Mouse (Mus musculus): ENCODE data around the gene Camsap1. TPM values are rescaled to one million over a fixed set of nuclear protein-coding genes. Genes with fewer than 3 reads are reported as not detected.
A peak's percentile ranks its signal among the peaks of the same experiment; 100 is the strongest.

Camsap1 gene
- polyA plus RNA-seq, 1 experiment from 2014 or later: 18.0 TPM

DNA sequence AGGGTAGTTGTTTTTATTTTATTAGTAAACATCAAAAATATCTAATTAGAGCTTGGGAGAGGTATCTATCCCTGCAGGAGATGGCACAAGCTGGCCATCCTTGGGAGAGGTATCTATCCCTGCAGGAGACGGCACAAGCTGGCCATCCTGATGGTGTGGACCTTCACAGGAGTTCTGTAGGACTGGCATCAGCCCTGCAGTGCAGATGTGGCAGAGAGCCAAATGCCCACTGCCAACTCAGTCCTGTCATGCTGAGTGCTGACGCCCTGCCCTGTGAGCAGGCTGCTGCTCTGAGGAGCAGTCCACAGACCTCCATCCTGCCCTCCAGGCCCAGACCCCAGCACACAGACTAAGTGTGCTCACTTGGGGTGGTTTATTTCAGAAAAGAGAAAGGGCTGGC lies 18.9 kb upstream of the Camsap1 start:
- no peaks in the 10 kb centered on the region for H3K4me1 ChIP-seq
- H3K9me3 ChIP-seq: no peaks in the 10 kb centered on the region
- no peak overlapping the region for H3K4me3 ChIP-seq
- no peak overlapping the region for H3K9ac ChIP-seq
- ATAC-seq (ENCODE audit: low FRiP score, low read depth): no peak
- WGBS: 96% methylated on average over 2 of the region's 2 CpGs
- H3K36me3 ChIP-seq: peaks cover 93% of the 10 kb centered on the region
- no peak overlapping the region for H3K4me2 ChIP-seq (replicated peaks)
- no peaks in the 10 kb centered on the region for H3K27me3 ChIP-seq
- no peak overlapping the region for H3K27ac ChIP-seq

DNA sequence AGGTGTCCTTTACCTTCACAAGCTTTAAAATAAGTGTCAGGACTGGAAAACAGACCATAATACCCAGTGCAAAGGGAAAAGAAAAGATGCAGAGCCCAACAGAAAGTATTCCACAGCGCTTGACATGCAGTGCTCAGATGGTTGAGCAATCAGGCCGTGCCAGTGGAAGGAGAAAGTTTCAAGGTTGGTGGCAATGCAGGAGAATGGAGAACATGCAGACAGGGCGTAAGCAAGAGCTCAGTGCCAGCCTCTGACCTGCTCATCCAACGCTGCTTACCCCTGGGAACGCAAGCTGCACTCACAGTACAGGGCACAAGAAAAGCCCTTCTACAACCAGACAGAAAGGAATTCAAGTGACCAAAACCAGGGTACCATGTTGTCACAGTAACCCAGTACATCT lies 18.1 kb upstream of the Camsap1 start:
- no peaks in the 10 kb centered on the region for H3K27me3 ChIP-seq
- no peak overlapping the region for H3K27ac ChIP-seq
- 95% methylated on average over 5 of the region's 5 CpGs for WGBS
- H3K4me1 ChIP-seq: no peaks in the 10 kb centered on the region
- H3K36me3 ChIP-seq: peaks cover 92% of the 10 kb centered on the region
- no peaks in the 10 kb centered on the region for H3K9me3 ChIP-seq
- H3K4me2 ChIP-seq (replicated peaks): no peak overlapping the region
- H3K9ac ChIP-seq: no peak overlapping the region
- no peak for ATAC-seq (ENCODE audit: low FRiP score, low read depth)
- H3K4me3 ChIP-seq: no peak overlapping the region

GRCm38 (mm10) chr2:25997716-25998115 lies 14.6 kb upstream of the Camsap1 start:
- peaks cover 61% of the 10 kb centered on the region for H3K36me3 ChIP-seq
- WGBS: 87% methylated on average over 3 of the region's 3 CpGs

GRCm38 (mm10) chr2:25994791-25995190 lies 11.7 kb upstream of the Camsap1 start:
- Histone ChIP-seq H3K36me3 (peaks cover 36% of the 10 kb centered on the region), H3K4me2 (replicated peaks) (no peak overlapping the region), H3K4me3 (no peak overlapping the region), H3K4me1 (no peaks in the 10 kb centered on the region), H3K27me3 (no peaks in the 10 kb centered on the region), H3K9ac (no peak overlapping the region), H3K27ac (no peak overlapping the region), H3K9me3 (no peaks in the 10 kb centered on the region)
- no peak for ATAC-seq (ENCODE audit: low FRiP score, low read depth)
- 86% methylated on average over 3 of the region's 3 CpGs for WGBS

More at GRCm38 (mm10) chr2:25997716-25998115, 14.6 kb upstream of the Camsap1 start:
- H3K27ac ChIP-seq: no peak overlapping the region
- no peak overlapping the region for H3K9ac ChIP-seq
- H3K4me2 ChIP-seq (replicated peaks): no peak overlapping the region
- no peaks in the 10 kb centered on the region for H3K4me1 ChIP-seq
- no peaks in the 10 kb centered on the region for H3K9me3 ChIP-seq
- no peak for ATAC-seq (ENCODE audit: low FRiP score, low read depth)
- no peaks in the 10 kb centered on the region for H3K27me3 ChIP-seq
- no peak overlapping the region for H3K4me3 ChIP-seq

GRCm38 (mm10) chr2:25992285-25992684 lies 9.2 kb upstream of the Camsap1 start:
- no peak for ATAC-seq (ENCODE audit: low FRiP score, low read depth)

DNA sequence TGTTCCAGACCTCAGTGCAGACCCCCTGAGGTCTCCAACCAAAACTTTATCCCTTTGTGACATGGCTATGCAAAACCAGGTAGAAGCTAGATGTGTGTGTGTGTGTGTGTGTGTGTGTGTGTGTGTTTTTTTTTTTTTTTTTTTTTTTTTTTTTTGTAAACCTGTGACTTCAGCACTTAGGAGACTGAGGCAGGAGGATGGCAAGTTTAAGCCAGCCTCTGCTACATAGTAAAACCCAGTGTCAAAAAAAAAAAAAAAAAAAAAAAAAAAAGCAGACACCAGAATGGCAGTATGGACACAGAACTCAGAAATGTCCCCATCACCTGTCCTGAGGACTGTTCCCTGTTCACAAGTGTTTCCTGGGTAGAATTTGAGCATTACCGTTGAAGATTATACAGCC lies 6.6 kb upstream of the Camsap1 start:
- WGBS: 91% methylated on average over 1 of the region's 1 CpGs
- H3K36me3 ChIP-seq: no peaks in the 10 kb centered on the region
- no peaks in the 10 kb centered on the region for H3K27me3 ChIP-seq
- no peak overlapping the region for H3K27ac ChIP-seq
- H3K9me3 ChIP-seq: no peaks in the 10 kb centered on the region
- no peak overlapping the region for H3K4me3 ChIP-seq
- H3K9ac ChIP-seq: no peak overlapping the region
- no peak for ATAC-seq (ENCODE audit: low FRiP score, low read depth)
- no peak overlapping the region for H3K4me2 ChIP-seq (replicated peaks)
- H3K4me1 ChIP-seq: no peaks in the 10 kb centered on the region

More at GRCm38 (mm10) chr2:25992285-25992684, 9.2 kb upstream of the Camsap1 start:
- Histone ChIP-seq H3K27ac (no peak overlapping the region), H3K4me2 (replicated peaks) (no peak overlapping the region), H3K9me3 (no peaks in the 10 kb centered on the region), H3K9ac (no peak overlapping the region), H3K4me1 (no peaks in the 10 kb centered on the region), H3K27me3 (no peaks in the 10 kb centered on the region), H3K36me3 (peaks cover 13% of the 10 kb centered on the region), H3K4me3 (no peak overlapping the region)
- WGBS: 76% methylated on average over 2 of the region's 2 CpGs

DNA sequence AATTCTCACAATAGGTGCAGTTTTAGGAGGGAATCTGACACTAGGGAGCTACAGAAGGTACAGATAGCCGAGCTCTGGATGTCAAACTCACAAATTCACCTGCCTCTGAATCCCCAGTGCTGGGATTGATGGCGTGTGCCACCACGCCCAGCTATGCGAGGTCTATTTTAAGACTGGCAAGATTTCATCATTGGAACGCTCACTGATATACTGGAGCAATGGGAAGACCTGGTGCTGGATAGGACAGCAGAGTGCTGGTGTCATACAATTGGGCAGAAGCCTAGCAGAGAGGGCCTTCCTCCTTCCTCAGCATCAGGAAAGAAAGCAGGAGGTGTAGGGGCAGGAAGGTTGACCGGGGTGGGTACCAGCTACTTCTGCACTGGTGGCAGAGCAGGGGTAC lies 4.7 kb upstream of the Camsap1 start:
- Histone ChIP-seq H3K27me3 (no peaks in the 10 kb centered on the region), H3K9ac (no peak overlapping the region), H3K36me3 (no peaks in the 10 kb centered on the region), H3K4me3 (no peak overlapping the region), H3K9me3 (no peaks in the 10 kb centered on the region), H3K4me2 (replicated peaks) (no peak overlapping the region), H3K4me1 (peaks cover 6% of the 10 kb centered on the region), H3K27ac (no peak overlapping the region)
- WGBS: 88% methylated on average over 6 of the region's 6 CpGs
- no peak for ATAC-seq (ENCODE audit: low FRiP score, low read depth)

DNA sequence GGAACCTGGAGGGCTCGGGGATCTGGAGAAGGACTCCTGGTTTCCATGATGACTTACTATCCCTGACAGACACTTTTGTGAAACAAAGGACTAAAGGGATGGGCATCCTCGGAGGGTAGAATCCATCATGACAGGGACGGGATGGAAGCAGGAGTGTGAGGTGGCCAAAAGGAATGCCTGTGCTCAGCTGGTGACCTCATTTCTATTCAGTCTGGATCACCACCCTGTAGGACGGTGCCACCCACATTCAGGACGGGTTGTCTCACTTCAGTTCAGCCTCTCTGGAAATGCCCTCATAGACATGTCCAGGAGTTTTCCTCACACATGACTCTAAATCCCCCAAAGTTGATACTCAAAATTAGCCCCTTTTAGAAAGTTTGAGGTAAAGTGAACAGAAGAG lies 3.5 kb upstream of the Camsap1 start:
- no peaks in the 10 kb centered on the region for H3K9me3 ChIP-seq
- H3K4me2 ChIP-seq (replicated peaks): no peak overlapping the region
- no peak overlapping the region for H3K27ac ChIP-seq
- ATAC-seq (ENCODE audit: low FRiP score, low read depth): no peak
- H3K9ac ChIP-seq: no peak overlapping the region
- no peaks in the 10 kb centered on the region for H3K27me3 ChIP-seq
- no peak overlapping the region for H3K4me3 ChIP-seq
- no peaks in the 10 kb centered on the region for H3K36me3 ChIP-seq
- H3K4me1 ChIP-seq: peaks cover 11% of the 10 kb centered on the region
- 72% methylated on average over 5 of the region's 5 CpGs for WGBS

DNA sequence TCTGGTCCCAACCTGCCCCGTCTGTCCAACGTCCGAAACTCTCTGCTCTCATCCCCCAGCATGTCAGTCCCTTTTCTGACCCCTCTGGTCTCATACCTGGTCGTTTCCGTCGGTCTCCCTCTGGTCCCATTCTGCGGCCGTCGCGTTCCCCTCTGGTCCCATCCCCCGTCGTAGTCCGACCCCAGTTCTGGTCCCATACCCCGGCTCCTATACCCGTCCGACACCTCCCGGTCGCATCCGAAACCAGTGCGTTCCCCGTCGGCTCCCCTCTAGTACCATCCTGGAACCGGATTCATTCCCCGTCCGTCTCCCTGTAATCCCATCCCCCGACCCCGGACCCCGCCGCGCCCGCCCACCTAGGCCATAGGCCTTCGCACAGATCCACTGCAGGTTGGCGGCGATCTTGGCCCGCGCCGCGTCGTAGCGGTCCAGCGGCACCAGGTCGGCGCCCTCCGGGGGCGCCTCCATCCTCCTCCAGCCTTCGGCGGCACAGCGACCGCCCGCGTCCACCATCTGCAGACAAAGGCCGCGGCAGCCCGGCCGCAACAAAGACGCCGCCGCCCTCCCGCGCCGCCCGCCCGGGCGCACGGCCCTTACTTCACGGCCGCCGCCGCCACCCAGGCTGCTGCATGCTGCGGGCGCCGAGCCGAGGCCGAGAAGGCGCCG lies 523 bp downstream of the Camsap1 start:
- Histone ChIP-seq H3K4me2 (replicated peaks) (peak overlapping the region; percentile 89), H3K9me3 (no peaks in the 10 kb centered on the region), H3K4me1 (peaks cover 41% of the 10 kb centered on the region), H3K27ac (peak overlapping the region; percentile 85), H3K9ac (peak overlapping the region; percentile 98), H3K27me3 (no peaks in the 10 kb centered on the region), H3K36me3 (peaks cover 10% of the 10 kb centered on the region; the same call in 1 of the 2 replicates), H3K4me3 (peak overlapping the region; percentile 93)
- ATAC-seq (ENCODE audit: low FRiP score, low read depth): peak; percentile 1; the same call in 1 of the 2 replicates
- under 1% methylated on average over 75 of the region's 76 CpGs for WGBS

GRCm38 (mm10) chr2:25982052-25982425 lies 1.0 kb downstream of the Camsap1 start:
- peak overlapping the region; percentile 93 for H3K4me3 ChIP-seq
- peaks cover 41% of the 10 kb centered on the region for H3K4me1 ChIP-seq
- H3K9ac ChIP-seq: peak overlapping the region; percentile 98
- under 1% methylated on average over 16 of the region's 16 CpGs for WGBS
- peak overlapping the region; percentile 89 for H3K4me2 ChIP-seq (replicated peaks)
- no peaks in the 10 kb centered on the region for H3K27me3 ChIP-seq
- H3K36me3 ChIP-seq: peaks cover 10% of the 10 kb centered on the region; the same call in 1 of the 2 replicates
- H3K9me3 ChIP-seq: no peaks in the 10 kb centered on the region
- ATAC-seq (ENCODE audit: low FRiP score, low read depth): no peak
- H3K27ac ChIP-seq: 0 out of 2 replicates have a peak overlapping the region, but pooled peaks have one; percentile 85

DNA sequence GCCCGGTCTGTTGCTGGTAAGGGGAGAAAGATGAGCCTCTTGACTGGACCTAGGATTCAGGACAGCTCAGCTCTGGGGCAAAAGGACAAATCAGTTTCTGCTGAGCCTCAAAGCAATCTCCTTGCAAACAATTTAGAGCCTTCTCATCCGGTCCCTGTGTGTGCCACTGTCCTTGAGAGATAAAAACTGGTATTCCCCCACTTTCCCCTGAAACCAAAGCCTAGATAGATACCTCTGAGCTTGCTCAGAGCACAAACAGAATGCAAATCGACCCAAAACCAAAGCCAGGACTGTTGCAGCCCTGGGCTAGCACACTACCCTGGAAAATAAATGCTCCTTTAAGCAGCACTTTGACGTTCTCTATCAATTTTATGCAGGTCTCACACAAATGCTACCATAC lies 4.1 kb downstream of the Camsap1 start:
- 79% methylated on average over 4 of the region's 4 CpGs for WGBS
- no peak overlapping the region for H3K9ac ChIP-seq
- no peak for ATAC-seq (ENCODE audit: low FRiP score, low read depth)
- H3K4me2 ChIP-seq (replicated peaks): no peak overlapping the region
- H3K9me3 ChIP-seq: no peaks in the 10 kb centered on the region
- no peak overlapping the region for H3K4me3 ChIP-seq
- peaks cover 10% of the 10 kb centered on the region; the same call in 1 of the 2 replicates for H3K36me3 ChIP-seq
- peaks cover 36% of the 10 kb centered on the region for H3K4me1 ChIP-seq
- H3K27ac ChIP-seq: no peak overlapping the region
- H3K27me3 ChIP-seq: no peaks in the 10 kb centered on the region

- Histone ChIP-seq H3K27ac (no peak overlapping the region), H3K9ac (no peak overlapping the region), H3K4me2 (replicated peaks) (no peak overlapping the region), H3K9me3 (no peaks in the 10 kb centered on the region), H3K4me1 (peaks cover 35% of the 10 kb centered on the region), H3K36me3 (peaks cover 21% of the 10 kb centered on the region), H3K4me3 (no peak overlapping the region), H3K27me3 (no peaks in the 10 kb centered on the region)
- no peak for ATAC-seq (ENCODE audit: low FRiP score, low read depth)
- WGBS: 71% methylated on average over 7 of the region's 7 CpGs
Measured at GRCm38 (mm10) chr2:25977587-25978239, 5.4 kb downstream of the Camsap1 start.
